Mouse (Mus musculus): ENCODE measurements around the gene Stambpl1.

Stambpl1 gene

DNA sequence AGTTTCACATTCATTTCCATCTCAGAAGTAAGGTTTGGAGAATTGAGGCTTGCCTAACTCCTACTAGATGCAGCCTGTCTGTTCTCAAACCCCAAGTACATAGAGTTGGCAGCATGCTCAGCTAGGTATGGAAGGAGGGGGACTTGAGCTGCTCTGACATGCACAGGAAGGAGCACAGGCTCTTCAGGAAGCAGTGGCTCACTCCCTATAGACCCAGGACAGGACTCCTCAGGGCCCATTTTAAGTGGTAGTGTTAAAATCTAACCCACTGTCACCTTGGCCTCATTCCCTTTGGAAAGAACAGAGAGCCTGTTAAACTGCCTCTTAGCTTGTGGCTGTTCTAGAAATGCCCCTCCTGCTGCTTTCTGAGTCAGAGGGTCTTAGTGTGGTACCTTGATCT lies 50.9 kb downstream of the Stambpl1 start:
- DNase-seq: no peak

DNA sequence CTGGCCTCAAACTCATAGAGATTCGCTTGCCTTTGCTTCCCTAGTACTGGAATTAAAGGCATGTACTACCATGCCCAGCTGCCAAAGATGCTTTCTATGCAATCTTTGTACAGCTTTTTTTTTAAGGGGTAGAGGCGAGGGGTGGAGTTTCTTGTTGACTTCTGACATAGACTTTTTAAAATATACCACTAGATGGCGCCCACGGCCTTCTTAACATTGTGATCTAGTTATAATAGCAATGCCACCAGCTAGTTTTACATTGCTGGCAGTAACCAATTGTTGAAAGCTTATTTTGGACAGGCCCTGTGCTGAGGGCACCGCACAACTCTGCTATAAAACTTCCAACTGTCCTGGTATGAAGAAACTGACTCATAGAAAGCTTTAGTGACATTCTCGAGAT lies 52.0 kb downstream of the Stambpl1 start:
- peak; percentile 78 for DNase-seq

DNA sequence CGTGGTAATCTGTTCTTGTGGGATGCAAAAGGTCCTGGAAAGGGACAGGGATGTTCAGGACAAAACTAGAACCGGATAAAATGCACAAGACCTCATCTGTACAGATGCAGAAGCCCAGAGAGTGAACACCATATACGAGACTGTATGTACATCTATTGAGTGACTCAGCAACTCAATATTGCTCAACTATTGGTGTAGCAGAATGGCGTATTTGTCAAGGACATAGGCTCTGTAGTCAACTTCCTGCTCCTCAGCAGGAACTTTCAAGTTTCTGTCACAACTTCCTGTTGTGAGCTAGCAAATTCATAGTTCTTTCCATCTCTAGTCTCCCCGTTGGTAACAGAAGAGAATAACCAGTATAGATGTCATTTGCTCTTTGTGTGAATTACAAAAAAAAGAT lies 56.5 kb downstream of the Stambpl1 start:
- DNase-seq: no peak

GRCm38 (mm10) chr19:34250621-34251020 lies 58.6 kb downstream of the Stambpl1 start:
- no peak for DNase-seq

DNA sequence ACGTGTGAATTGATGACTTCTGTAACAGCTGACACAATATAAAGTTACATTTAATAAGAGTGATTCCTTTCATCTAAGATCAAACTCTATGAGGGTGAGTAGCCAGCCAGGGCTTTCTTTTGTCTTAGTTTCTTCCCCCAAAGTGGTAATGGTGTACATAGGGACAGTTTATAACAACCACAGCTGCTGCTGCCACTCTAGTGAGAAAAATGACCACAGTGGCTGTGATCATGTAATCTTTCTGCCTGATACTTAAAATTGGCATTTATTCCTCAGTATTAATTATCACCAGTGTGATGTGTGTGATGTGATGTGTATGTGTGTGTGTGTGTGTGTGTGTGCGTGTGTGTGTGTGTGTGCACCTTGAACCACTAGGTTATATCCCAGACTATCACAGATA lies 59.9 kb downstream of the Stambpl1 start:
- DNase-seq: no peak

DNA sequence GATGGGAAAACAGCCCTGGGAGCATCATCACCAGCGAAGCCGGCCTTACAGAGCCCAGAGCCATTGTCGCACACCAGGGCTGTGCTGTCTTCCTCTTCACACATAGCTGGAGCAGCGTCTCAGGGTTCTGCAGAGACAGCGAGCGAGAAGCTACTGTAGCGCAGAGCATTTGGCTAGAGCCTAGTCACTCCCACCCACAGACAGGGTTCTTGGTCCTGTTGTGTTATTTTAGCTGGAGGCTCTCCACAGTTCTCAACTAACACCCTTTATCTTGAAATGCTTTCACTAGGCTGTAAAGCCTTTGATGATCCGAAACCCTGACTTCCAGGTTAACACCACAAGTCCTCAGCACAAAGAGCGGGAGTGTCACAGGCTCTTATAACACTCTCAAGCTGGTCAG lies 60.4 kb downstream of the Stambpl1 start:
- no peak for DNase-seq

DNA sequence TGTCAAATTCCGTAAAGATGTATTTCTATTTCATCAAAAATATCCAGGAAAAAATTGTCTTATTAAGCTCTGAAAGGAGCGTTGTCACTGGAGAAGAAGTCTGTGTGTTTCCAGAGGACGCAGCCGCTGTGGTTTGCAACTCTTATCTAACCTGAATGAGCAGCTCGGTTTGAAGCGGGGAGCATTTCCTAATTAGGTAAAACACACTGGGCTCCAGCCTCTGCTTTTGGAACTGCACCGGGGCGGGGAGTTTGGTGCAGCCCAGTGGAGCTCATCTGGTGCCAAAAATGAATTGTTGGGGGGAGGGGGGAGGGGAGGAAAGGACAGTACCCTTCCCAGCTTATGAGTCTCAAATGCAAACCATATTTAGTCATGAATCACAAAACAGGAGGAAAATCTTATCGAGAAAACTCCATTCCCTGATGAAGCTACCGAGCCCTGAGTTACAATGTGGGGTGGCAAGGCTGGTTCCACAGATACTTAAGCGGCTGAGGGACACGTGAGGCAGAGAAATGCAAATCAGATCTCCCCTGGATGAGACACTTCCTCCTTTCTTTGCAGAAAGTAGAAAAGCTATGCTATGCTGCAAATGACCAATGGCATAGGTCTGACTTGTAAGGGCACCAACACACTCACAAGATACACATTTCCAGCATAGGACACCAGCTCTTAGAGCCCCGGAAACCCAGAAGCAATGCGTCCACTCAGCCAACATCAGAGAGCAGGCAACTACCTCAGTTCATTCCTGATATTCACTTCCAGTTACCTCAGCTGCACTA lies 62.3 kb downstream of the Stambpl1 start:
- DNase-seq: peak; percentile 29

- DNase-seq: peak; percentile 18
These were observed 63.1 kb downstream of the Stambpl1 start, which contains the start of gene Acta2 for GRCm38 (mm10) chr19:34254880-34255681. Gene Acta2 (minus strand): TSS chr19:34255590.

DNA sequence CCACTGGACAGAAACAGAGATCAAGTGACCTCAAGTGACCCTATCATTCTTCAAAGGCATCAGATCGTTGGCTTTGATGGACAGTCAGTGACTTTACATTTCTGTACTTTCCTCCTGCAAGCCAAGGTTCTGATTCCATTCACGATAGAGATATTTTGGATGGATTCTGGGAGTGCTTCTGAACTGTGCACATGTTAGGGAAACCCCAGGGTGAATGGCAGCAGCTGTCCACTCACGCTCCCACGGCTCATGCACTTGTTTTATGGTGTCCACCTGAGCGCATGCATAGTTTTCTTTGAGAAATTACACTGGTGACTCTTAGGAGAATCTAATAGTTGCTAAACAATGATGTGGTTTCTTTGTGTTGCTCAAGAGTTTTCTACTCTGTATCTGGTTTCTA lies 64.1 kb downstream of the Stambpl1 start:
- DNase-seq: no peak

GRCm38 (mm10) chr19:34256936-34257335 lies 64.9 kb downstream of the Stambpl1 start:
- DNase-seq: no peak

DNA sequence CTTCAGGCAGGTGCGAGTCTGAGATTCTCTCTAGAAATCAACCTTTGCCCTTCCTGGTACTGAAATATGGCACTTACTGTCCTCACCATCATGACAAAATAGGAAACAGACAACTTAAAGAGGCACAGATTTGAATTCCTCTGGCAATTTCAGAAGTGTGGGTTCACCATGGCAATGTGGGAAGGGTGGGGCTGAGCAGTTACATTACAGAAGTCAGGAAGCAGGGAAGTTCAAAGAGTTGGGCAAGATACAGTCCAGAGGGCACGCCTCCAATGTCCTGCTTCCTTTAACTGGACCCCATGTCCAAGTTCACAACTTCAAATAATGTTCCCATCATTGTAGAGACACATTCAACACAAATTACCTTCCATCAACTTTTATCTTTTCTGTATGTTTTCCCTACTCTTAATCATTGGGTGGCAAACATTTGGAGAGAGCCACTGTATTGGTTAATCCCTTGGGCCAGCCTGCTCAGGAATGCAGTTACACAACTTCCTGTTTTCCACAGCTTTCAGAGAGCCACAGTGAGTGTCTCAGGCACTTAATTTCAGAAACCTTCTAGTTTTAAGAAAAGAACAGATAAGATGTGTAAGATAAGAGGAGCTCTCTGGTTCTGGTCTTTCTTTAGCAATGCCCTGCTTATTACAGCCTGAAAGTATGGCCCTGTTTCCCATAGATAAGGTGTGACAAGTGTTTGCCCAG lies 70.4 kb downstream of the Stambpl1 start:
- DNase-seq: peak; percentile 16

DNA sequence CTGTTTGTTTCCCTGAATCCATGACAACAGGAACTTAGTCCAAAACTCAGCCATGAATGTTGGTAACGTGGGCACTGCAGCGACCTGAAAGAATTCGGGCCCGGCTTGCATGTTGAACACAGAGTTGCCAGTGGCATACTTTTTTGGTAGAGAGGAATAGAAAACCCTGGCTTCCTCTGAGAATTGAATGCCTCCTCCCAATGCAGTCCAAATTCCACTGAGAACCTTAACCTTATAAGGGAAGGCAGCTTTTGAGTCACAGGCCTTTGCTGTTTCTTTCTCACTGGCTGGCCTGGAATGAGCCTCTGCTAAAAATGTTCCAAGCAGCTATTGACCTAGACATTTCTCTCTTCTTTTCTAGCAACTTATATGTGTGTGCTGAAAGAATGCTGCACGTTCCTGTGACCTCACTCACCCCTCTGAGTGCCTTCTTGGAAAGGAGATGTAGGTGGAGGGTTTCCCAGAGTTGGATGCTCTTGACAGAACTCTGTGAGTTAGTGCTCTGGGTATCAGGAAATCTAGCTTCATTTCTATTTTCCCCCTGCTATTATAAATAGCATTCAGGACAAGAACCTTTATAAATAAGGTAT lies 73.7 kb downstream of the Stambpl1 start:
- no peak for DNase-seq

DNA sequence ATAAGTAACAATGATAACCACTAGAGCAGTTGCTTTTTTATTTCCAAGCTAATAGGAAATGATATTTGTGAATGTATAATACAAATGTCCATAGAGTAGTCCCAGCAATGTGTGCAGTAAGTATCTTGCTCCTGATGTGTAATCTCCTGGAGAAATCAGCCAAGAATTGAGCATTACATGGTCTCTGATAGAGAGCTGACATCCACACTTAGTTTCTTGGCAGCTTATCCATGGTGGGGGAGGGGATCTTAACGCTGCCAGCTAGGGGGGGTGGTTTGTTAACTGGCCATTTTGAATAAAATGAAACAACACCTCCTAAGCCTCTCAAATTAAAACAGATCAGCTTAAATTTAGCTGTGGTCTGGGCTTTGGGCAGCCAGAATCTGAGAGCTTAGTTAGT lies 77.0 kb downstream of the Stambpl1 start:
- DNase-seq: no peak

GRCm38 (mm10) chr19:34270106-34270726 lies 78.2 kb downstream of the Stambpl1 start:
- peak; percentile 58 for DNase-seq

DNA sequence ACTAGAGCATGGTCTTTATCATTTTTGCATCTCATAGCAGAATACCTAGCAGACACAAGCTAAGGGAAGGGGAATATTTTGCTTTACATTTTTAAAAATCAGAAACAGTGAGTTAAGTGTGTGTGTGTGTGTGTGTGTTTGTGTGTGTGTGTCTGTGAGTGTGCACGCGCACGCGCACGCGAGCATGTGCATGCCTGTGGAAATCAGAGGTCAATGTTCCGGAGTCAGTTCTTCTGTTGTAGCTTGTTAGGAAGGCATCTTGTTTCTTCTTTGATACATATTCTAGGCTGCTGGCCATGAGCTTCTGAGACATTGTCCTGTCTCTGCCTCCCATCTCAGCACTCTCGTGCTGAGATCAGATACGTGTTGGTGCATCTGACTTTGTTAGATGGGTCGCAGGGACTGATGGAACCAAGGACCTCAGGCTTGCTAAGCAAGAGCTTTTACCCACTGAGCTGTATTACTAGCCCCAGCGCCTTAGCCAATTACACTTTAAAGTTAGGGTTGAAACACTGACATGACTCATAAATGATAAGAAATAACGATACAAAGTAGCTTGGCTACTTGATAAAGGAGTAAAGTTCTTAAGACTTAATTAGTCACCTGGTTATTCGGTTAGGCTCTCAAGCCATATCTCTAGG lies 78.9 kb downstream of the Stambpl1 start:
- no peak for DNase-seq

DNA sequence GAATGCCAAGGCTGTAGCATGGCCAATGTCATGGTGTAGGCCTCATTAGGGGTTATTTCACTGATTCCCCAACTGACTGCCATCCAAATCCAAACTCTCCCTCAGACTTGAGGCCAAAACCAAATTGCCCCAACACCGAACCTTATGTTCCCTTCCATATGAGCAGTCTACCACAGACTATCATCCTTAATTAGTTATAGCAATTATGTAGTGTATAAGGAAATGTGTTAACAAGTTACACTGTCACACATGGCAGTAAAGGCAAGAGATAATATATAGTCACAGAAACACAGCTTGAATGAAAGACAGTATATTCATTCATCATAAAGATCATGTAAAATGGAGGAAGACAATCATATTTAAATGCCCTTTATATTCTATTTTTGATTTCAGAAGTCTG lies 81.0 kb downstream of the Stambpl1 start:
- DNase-seq: no peak

DNA sequence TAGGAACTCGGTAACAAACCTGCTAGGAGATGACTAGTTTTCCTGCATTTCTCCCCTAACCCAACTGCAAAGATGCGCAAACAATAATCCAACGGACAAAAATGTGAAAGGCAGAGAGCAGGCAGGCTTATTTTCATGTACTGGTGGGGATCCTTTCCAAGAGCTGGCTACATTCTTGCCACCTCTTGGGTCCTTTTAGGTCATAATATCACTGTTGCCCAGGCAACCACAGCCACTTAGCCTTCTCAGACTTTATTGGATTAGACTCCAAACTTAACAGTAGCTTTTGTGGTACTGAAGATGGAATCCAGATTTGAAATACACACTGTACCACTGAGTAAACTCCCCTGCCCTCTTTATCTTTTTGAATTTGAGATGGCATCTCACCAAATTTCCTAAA lies 86.0 kb downstream of the Stambpl1 start:
- no peak for DNase-seq

- no peak for DNase-seq
These were observed 91.6 kb downstream of the Stambpl1 start for GRCm38 (mm10) chr19:34283614-34284013.

DNA sequence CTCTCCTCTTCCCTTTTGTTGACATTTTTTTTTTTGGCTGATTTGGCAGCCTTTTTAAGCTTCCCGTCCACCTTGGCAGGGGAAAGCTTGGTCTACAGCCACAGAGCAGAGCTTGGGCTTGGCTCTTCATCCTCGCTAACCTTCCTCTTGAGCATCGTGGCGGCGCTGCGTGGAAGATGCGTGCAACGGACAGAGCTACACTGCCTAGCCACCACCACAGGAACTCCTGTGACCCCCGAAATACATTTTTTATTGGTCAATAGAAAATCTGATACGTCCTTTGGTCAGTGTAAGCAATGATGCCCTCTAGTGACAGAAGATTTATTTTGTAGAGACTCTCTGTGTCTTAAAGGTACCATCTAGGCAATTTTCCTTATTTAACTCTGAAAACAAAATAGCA lies 92.4 kb downstream of the Stambpl1 start:
- DNase-seq: no peak

DNA sequence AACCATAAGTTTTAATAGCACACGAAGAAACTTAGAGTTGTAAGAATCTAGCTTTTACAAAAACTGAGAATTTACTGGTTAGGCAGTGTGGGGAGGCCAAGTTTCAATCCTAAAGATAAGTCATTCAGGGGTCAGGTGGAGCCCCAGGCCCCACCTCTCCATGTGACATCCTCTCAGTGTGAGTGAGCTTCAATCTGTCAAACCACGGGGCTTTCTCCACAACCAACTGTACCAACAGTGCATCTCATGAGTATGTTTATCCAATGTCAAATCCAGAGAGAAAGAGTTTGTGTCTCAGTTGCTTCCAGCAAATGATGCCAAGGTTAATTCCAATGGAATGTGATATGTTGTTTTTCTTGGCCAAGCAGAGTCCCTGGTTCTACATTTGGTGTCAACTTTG lies 92.8 kb downstream of the Stambpl1 start:
- no peak for DNase-seq

DNA sequence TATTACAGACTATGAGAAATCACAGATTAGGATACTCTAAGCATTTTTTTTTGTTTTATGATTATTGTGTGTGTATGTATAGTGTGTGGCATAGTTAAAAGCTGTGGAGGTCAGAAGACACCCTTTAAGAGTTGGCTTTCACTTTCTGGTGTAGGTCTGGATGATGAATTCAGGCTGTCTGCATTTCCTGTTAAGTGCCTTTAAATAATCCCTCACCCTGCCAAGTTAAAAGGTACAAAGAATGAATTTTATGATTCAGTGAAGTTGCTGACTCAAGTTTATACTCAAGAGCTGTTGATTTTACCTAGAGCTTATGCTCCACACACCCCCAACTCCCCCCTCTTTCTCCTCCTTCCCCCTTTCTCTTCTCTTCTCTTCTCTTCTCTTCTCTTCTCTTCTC lies 95.2 kb downstream of the Stambpl1 start:
- DNase-seq: no peak

Data from lung, postnatal 14 days (tissue).